Mouse (Mus musculus) liver, embryonic 14.5 days (tissue): ENCODE data around the gene Olfr56. TPM values are rescaled to one million over a fixed set of nuclear protein-coding genes. Genes with fewer than 3 reads are reported as not detected.
"Not testable (repeated sequence)": the region's sequence is repeated elsewhere in the genome, so short reads cannot be mapped to it uniquely, and the experiment has no call there.

Source experiments
- ATAC-seq: fragments of 200-750 bp; cut with Nextera tagmentation; 2 replicates; pipeline ENCODE4 v1.8.0; 2017; ENCODE audit warnings: moderate number of reproducible peaks, mild to moderate bottlenecking, moderate library complexity; ENCODE audit not compliant: insufficient read depth
- DNase-seq, 3 experiments: peaks; one replicate each; pipeline ENCODE4 v3.0.0-alpha.2; 2012 to 2013; ENCODE audit warnings: low read depth in 3 of 3, low spot score in 3 of 3
- H3K27ac ChIP-seq: fragments of 300-500 bp; sonication (generic); 2 replicates; pipeline ENCODE4 v1.5.1; 2014; ENCODE audit warnings: moderate library complexity, mild to moderate bottlenecking, control low read depth, inconsistent platforms
- H3K27me3 ChIP-seq: fragments of 300-500 bp; sonication (generic); 2 replicates; pipeline ENCODE4 v1.6.1; 2014; ENCODE audit warnings: mild to moderate bottlenecking, low read length, moderate library complexity; ENCODE audit not compliant: control insufficient read depth, insufficient read depth
- H3K36me3 ChIP-seq: fragments of 300-500 bp; sonication (generic); replicated peaks from 2 replicates; pipeline ENCODE4 v1.6.1; 2014; ENCODE audit warnings: low read depth; ENCODE audit not compliant: control insufficient read depth, insufficient read depth
- H3K4me1 ChIP-seq, 2 experiments: fragments of 200-500 bp in 1 of 2; fragments of 300-500 bp in 1 of 2; sonication (generic) in 1 of 2; replicated peaks; 2 replicates each; pipeline ENCODE4 v1.6.1; 2012 to 2014; ENCODE audit warnings: antibody characterized with exemption in 1 of 2, inconsistent platforms in 1 of 2, low read length in 1 of 2; ENCODE audit not compliant: control insufficient read depth in 2 of 2, insufficient read depth in 2 of 2
- H3K4me2 ChIP-seq: fragments of 300-500 bp; sonication (generic); 2 replicates; pipeline ENCODE4 v1.6.1; 2014; ENCODE audit warnings: low read depth, mild to moderate bottlenecking, control low read depth, moderate library complexity
- H3K4me3 ChIP-seq, 2 experiments: fragments of 200-500 bp in 1 of 2; fragments of 300-500 bp in 1 of 2; sonication (generic) in 1 of 2; 2 replicates each; pipeline ENCODE4 v1.5.1; 2012 to 2014; ENCODE audit warnings: low read depth in 2 of 2, low read length in 2 of 2, mild to moderate bottlenecking in 2 of 2, control low read depth in 1 of 2, inconsistent platforms in 1 of 2, moderate library complexity in 1 of 2; ENCODE audit not compliant: insufficient read depth in 1 of 2
- H3K9ac ChIP-seq: fragments of 300-500 bp; sonication (generic); replicated peaks from 2 replicates; pipeline ENCODE4 v1.6.1; 2014; ENCODE audit warnings: mild to moderate bottlenecking, control low read depth, moderate library complexity
- H3K9me3 ChIP-seq: fragments of 300-500 bp; sonication (generic); 2 replicates; pipeline ENCODE4 v1.6.1; 2016; ENCODE audit warnings: low read length, mixed read lengths; ENCODE audit not compliant: control insufficient read depth
- WGBS: fragments of 180-500 bp; shearing (Covaris S2); extraction: QIAGEN DNeasy Blood & Tissue Kit; methylation state at CpG from one replicate; pipeline ENCODE4 v1.1.7; 2014; ENCODE audit not compliant: insufficient replicate concordance; 5-methylcytosine and 5-hydroxymethylcytosine counted together
- polyA plus RNA-seq, 2 experiments: library from polyadenylated mRNA; depleted of rRNA in 1 of 2; stranded (reverse) in 1 of 2; unstranded in 1 of 2; fragments of >200 nt; fragmentation: Nextera tagmentation in 1 of 2; extraction: Ambion mirVana in 1 of 2; gene quantifications; 2 replicates each; pipeline versions ENCODE4 v1.2.1 to v1.2.3; 2012 to 2014

Gene Olfr56
- polyA plus RNA-seq (2012; rRNA removed) (0.08 and 0.10 TPM in 2 replicates), polyA plus RNA-seq (2014; fragmentation: Nextera tagmentation; extraction: Ambion mirVana) (not detected in 2 replicates)

- H3K9me3 ChIP-seq, H3K4me3 ChIP-seq, H3K4me1 ChIP-seq, H3K27me3 ChIP-seq, H3K9ac ChIP-seq, DNase-seq, H3K4me2 ChIP-seq, ATAC-seq, H3K36me3 ChIP-seq, H3K27ac ChIP-seq: not testable (repeated sequence)
- WGBS = no CpG with 5 or more reads among the region's 1 CpGs
Observed at GRCm38 (mm10) chr11:48978240-48978939, at the start of gene Olfr56. Gene Olfr56, plus strand, starts transcription at chr11:48978889.

GRCm38 (mm10) chr11:48933422-48933821 lies 45.3 kb upstream of the Olfr56 start:
- H3K4me2 ChIP-seq, H3K36me3 ChIP-seq, H3K27me3 ChIP-seq, H3K27ac ChIP-seq, H3K9me3 ChIP-seq, H3K4me1 ChIP-seq, H3K4me3 ChIP-seq, ATAC-seq, DNase-seq, H3K9ac ChIP-seq: not testable (repeated sequence)
- 29% methylated on average over 1 of the region's 1 CpGs for WGBS

GRCm38 (mm10) chr11:48933923-48934322 lies 44.8 kb upstream of the Olfr56 start:
- WGBS = 50% methylated on average over 1 of the region's 1 CpGs
- not testable (repeated sequence) for ATAC-seq, H3K4me2 ChIP-seq

GRCm38 (mm10) chr11:48935291-48935690 lies 43.4 kb upstream of the Olfr56 start:
- not testable (repeated sequence) for H3K9ac ChIP-seq, ATAC-seq, H3K9me3 ChIP-seq, H3K4me2 ChIP-seq, H3K4me3 ChIP-seq, H3K27ac ChIP-seq, H3K27me3 ChIP-seq, H3K4me1 ChIP-seq, H3K36me3 ChIP-seq, DNase-seq
- WGBS = no CpG with 5 or more reads among the region's 3 CpGs

More at GRCm38 (mm10) chr11:48933923-48934322, 44.8 kb upstream of the Olfr56 start:
- not testable (repeated sequence) for H3K9me3 ChIP-seq, H3K36me3 ChIP-seq, H3K27ac ChIP-seq, H3K9ac ChIP-seq, H3K27me3 ChIP-seq, H3K4me1 ChIP-seq, DNase-seq, H3K4me3 ChIP-seq

- not testable (repeated sequence) for H3K27ac ChIP-seq, H3K36me3 ChIP-seq, H3K4me2 ChIP-seq, DNase-seq, ATAC-seq, H3K4me3 ChIP-seq, H3K27me3 ChIP-seq, H3K4me1 ChIP-seq, H3K9ac ChIP-seq, H3K9me3 ChIP-seq
Observed at GRCm38 (mm10) chr11:48939286-48939685, 39.4 kb upstream of the Olfr56 start.

GRCm38 (mm10) chr11:48946090-48946489 lies 32.6 kb upstream of the Olfr56 start, which contains the start of gene Psme2b:
Gene Psme2b, minus strand, starts transcription at chr11:48946190.
- 77% methylated on average over 6 of the region's 6 CpGs for WGBS
- DNase-seq, H3K4me2 ChIP-seq, H3K9me3 ChIP-seq, H3K27ac ChIP-seq, H3K36me3 ChIP-seq, H3K9ac ChIP-seq, ATAC-seq, H3K4me3 ChIP-seq, H3K27me3 ChIP-seq, H3K4me1 ChIP-seq: not testable (repeated sequence)

GRCm38 (mm10) chr11:48974686-48975085 lies 4.0 kb upstream of the Olfr56 start:
- not testable (repeated sequence) for H3K36me3 ChIP-seq, H3K27ac ChIP-seq, H3K9ac ChIP-seq, ATAC-seq, H3K4me2 ChIP-seq, H3K27me3 ChIP-seq, H3K9me3 ChIP-seq, H3K4me3 ChIP-seq, DNase-seq, H3K4me1 ChIP-seq
- WGBS = no CpG with 5 or more reads among the region's 1 CpGs

- H3K27me3 ChIP-seq, H3K4me2 ChIP-seq, H3K9me3 ChIP-seq, H3K9ac ChIP-seq, H3K4me3 ChIP-seq, H3K4me1 ChIP-seq, ATAC-seq, H3K27ac ChIP-seq, H3K36me3 ChIP-seq, DNase-seq: not testable (repeated sequence)
- WGBS = no CpG with 5 or more reads among the region's 3 CpGs
Observed at GRCm38 (mm10) chr11:48979251-48979650, 562 bp downstream of the Olfr56 start, which contains the start of gene 9930111J21Rik1. Gene 9930111J21Rik1, minus strand, starts transcription at chr11:48979398.
